Mouse (Mus musculus) bone marrow macrophage, adult 2 months (primary cell): Measurements from ENCODE around the gene Six1.

Source experiments
- CTCF ChIP-seq: IDR thresholded peaks from 2 replicates; pipeline ENCODE4 v1.5.1; 2012; ENCODE audit warnings: low read depth, mild to moderate bottlenecking, low read length, moderate library complexity
- POLR2A ChIP-seq: IDR thresholded peaks from 2 replicates; pipeline ENCODE4 v1.6.1; 2012; ENCODE audit warnings: mild to moderate bottlenecking, low read depth, low read length, borderline replicate concordance

DNA sequence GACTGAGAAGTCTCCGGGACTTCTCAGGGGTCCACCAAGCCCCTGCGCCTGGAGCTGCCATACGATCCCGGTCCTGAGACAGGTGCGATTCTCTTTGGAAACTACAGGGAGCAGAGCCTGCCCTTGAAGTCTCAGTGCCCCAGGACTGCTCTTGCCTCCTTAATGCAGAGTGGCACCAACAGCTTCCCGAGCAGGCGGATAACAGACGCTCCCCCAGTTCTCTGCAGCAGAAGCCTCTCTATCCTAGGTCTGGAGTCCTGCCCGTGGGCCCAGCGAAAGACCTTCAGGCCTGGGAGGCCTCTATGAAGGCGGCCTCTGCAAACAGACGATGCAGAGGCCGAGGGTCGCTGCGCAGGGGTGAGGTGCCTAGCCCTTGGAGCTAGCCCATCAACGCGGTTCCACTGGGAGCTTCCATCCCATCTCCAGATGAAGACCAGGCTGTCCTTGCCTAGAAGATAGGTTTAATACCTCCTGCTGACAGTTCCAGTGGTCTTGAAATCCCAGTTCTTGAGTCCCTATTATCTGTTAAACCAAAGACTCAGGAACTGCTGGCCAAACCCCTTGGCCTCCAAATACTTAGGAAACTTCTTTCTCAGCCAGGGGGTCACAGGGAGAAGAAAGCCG, 13.6 kb downstream of the Six1 start:
- no peak for TF ChIP-seq CTCF
- TF ChIP-seq POLR2A = no peak
